Mouse (Mus musculus) hindbrain, postnatal 0 days (tissue): ENCODE measurements around the gene Gpr161. TPM values are rescaled to one million over a fixed set of nuclear protein-coding genes. Genes with fewer than 3 reads are reported as not detected.
"Not testable (repeated sequence)": the region's sequence is repeated elsewhere in the genome, so short reads cannot be mapped to it uniquely, and the experiment has no call there.

Source experiments
- ATAC-seq: fragments of 200-750 bp; cut with Nextera tagmentation; 2 replicates; pipeline ENCODE4 v1.8.0; 2017; ENCODE audit warnings: mild to moderate bottlenecking, moderate TSS enrichment, moderate library complexity
- DNase-seq: peaks from one replicate; pipeline ENCODE4 v3.0.0-alpha.2; 2015; ENCODE audit warnings: low spot score
- H3K27ac ChIP-seq: fragments of 300-500 bp; sonication (generic); 2 replicates; pipeline ENCODE4 v1.5.1; 2014; ENCODE audit warnings: mild to moderate bottlenecking
- H3K27me3 ChIP-seq: fragments of 300-500 bp; sonication (generic); 2 replicates; pipeline ENCODE4 v1.6.1; 2014; ENCODE audit warnings: low read length, mixed read lengths; ENCODE audit not compliant: insufficient read depth
- H3K36me3 ChIP-seq: fragments of 300-500 bp; sonication (generic); 2 replicates; pipeline ENCODE4 v1.6.1; 2014; ENCODE audit warnings: low read length, mixed read lengths; ENCODE audit not compliant: insufficient read depth
- H3K4me1 ChIP-seq: fragments of 300-500 bp; sonication (generic); 2 replicates; pipeline ENCODE4 v1.6.1; 2014; ENCODE audit warnings: antibody characterized with exemption, low read length, mixed read lengths; ENCODE audit not compliant: insufficient read depth
- H3K4me2 ChIP-seq: fragments of 300-500 bp; sonication (generic); 2 replicates; pipeline ENCODE4 v1.6.1; 2014; ENCODE audit warnings: low read depth, mild to moderate bottlenecking, low read length, moderate library complexity, mixed read lengths
- H3K4me3 ChIP-seq: fragments of 300-500 bp; sonication (generic); 2 replicates; pipeline ENCODE4 v1.5.1; 2014; ENCODE audit warnings: low read length
- H3K9ac ChIP-seq: fragments of 300-500 bp; sonication (generic); replicated peaks from 2 replicates; pipeline ENCODE4 v1.6.1; 2014; ENCODE audit warnings: mild to moderate bottlenecking, low read length, moderate library complexity, mixed read lengths
- H3K9me3 ChIP-seq: fragments of 300-500 bp; sonication (generic); 2 replicates; pipeline ENCODE4 v1.6.1; 2016; ENCODE audit warnings: low read length, mixed read lengths
- CTCF ChIP-seq: IDR thresholded peaks from 2 replicates; pipeline ENCODE4 v1.5.1; 2016; ENCODE audit warnings: antibody characterized with exemption, control low read depth, low read depth
- WGBS: fragments of 180-500 bp; shearing (Covaris S2); extraction: QIAGEN DNeasy Blood & Tissue Kit; methylation state at CpG from one replicate; pipeline ENCODE4 v1.1.7; 2014; 5-methylcytosine and 5-hydroxymethylcytosine counted together
- polyA plus RNA-seq: library from polyadenylated mRNA; unstranded; fragments of >200 nt; fragmentation: Nextera tagmentation; extraction: Ambion mirVana; gene quantifications from 2 replicates; pipeline ENCODE4 v1.2.1, GENCODE M21; 2015
- total RNA-seq: library from RNA; depleted of rRNA; stranded (reverse); fragments of >200 nt; gene quantifications from 2 replicates; pipeline ENCODE4 v1.2.3, GENCODE M21; 2014

The Gpr161 gene
- total and polyA plus RNA-seq, 2 experiments from 2014 or later: 2.1 to 52.0 TPM

GRCm38 (mm10) chr1:165327370-165327769 is 31.8 kb downstream of the Gpr161 start:
- no peak overlapping the region for H3K9ac ChIP-seq
- H3K4me3 ChIP-seq: no peak overlapping the region
- no peak overlapping the region for H3K27ac ChIP-seq
- no peaks in the 10 kb centered on the region for H3K27me3 ChIP-seq
- ATAC-seq: no peak
- 85% methylated on average over 2 of the region's 2 CpGs for WGBS
- no peaks in the 10 kb centered on the region for H3K9me3 ChIP-seq
- TF ChIP-seq CTCF: no peak
- H3K4me1 ChIP-seq: no peaks in the 10 kb centered on the region
- DNase-seq: no peak
- no peak overlapping the region for H3K4me2 ChIP-seq
- peaks cover 2% of the 10 kb centered on the region; the same call in 1 of the 2 replicates for H3K36me3 ChIP-seq

DNA sequence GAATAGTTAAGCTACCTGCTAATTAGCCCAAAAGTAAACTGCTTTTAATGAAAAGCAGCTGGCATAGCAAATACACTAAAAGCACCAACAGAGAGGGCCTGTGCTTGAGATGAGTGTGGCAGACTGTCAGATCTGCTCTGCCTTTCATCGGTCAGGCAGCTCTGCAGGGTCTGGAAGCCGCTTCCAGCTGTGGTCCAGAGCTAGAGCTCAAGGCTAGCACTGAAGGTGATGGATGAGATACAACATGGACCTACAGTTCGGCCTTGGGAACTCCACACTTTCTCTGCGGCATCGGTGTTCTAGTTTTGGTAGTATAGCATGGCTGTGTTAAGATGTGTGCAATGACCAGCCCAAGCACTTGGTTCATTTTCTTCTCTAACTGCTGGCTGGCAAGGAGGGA is 32.2 kb downstream of the Gpr161 start:
- no peak for DNase-seq
- WGBS: 78% methylated on average over 5 of the region's 5 CpGs

DNA sequence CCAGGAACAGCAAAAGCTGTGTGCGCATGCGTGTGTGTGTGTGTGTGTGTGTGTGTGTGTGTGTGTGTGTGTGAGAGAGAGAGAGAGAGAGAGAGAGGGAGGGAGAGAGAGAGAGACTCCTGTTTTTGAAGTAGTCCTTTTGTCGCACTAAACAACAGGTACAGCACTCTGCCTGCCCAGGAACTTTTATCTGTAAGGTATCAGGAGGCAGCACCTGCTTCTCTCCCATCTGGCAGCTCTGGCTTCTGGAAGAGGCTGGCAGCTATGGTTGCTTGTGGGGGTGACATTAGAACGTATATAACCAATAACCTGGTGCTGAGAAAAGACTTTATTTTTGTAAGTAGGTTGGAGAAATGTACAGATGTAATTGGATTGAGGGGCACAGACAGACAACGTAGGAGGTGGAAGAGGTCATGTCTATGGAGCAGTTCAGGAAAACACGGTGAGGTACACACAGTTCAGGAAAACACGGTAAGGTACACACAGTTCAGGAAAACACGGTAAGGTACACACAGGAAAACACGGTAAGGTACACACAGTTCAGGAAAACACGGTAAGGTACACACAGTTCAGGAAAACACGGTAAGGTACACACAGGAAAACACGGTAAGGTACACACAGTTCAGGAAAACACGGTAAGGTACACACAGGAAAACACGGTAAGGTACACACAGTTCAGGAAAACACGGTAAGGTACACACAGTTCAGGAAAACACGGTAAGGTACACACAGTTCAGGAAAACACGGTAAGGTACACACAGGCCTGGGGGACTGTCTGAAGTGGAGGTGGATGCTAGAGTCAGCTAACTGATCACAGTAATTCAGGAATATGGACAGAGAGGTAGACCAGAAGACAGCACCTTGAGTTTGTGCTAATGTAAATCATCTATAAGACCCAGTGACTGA is 33.0 kb downstream of the Gpr161 start:
- H3K27ac ChIP-seq, H3K27me3 ChIP-seq, ATAC-seq, H3K9me3 ChIP-seq, H3K9ac ChIP-seq, H3K4me1 ChIP-seq, H3K36me3 ChIP-seq, DNase-seq, H3K4me2 ChIP-seq, H3K4me3 ChIP-seq: not testable (repeated sequence)
- 93% methylated on average over 16 of the region's 17 CpGs for WGBS

More for the DNA sequence above, 32.2 kb downstream of the Gpr161 start:
- H3K9me3 ChIP-seq: no peaks in the 10 kb centered on the region
- no peak for TF ChIP-seq CTCF
- no peaks in the 10 kb centered on the region for H3K36me3 ChIP-seq
- H3K9ac ChIP-seq: no peak overlapping the region
- H3K4me3 ChIP-seq: no peak overlapping the region
- no peak overlapping the region for H3K27ac ChIP-seq
- H3K4me2 ChIP-seq: no peak overlapping the region
- ATAC-seq: no peak
- H3K4me1 ChIP-seq: no peaks in the 10 kb centered on the region
- H3K27me3 ChIP-seq: no peaks in the 10 kb centered on the region

DNA sequence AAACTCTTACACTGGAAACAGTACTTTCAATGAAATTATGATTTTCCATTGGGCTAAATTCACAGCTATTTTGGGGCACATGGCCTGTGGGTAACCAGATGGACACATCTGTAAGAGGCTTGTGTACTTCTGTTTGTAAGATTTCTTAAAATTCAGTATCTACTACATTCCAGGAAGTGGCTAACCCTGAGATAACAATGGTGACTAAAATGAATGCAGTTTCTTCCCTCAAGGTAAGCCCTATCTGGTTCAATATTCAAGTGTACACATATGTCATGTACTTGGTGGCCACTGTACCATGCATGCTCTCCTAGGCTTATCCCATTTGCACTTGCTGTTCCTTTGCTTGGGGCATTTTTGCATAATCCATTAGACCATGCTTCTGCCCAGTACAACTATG is 35.3 kb downstream of the Gpr161 start:
- H3K27ac ChIP-seq: no peak overlapping the region
- DNase-seq: no peak
- H3K4me1 ChIP-seq: no peaks in the 10 kb centered on the region
- ATAC-seq: no peak
- H3K9me3 ChIP-seq: no peaks in the 10 kb centered on the region
- no peak overlapping the region for H3K4me3 ChIP-seq
- H3K36me3 ChIP-seq: no peaks in the 10 kb centered on the region
- H3K4me2 ChIP-seq: no peak overlapping the region
- no peak for TF ChIP-seq CTCF
- H3K9ac ChIP-seq: no peak overlapping the region
- H3K27me3 ChIP-seq: no peaks in the 10 kb centered on the region

DNA sequence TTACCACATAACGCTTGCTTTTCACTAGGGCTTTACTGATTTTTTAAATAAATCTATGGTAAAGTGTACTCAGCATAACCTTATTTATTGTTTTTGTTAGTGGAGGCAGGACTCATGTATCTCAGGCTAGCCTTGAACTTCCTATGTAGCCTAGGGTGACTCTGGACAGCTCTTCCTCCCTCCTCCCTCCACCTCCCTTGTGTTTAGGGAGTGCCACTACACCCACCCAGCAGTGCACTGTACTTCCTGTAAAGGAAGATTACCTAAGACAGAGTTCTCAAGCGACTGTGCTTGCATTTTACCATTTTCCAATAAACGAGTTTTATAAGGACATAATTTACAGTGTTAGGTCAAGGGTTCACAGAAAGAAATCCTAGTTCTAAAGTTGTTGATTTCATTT is 37.2 kb downstream of the Gpr161 start:
- Histone ChIP-seq H3K27ac (no peak overlapping the region), H3K4me2 (no peak overlapping the region), H3K27me3 (no peaks in the 10 kb centered on the region), H3K4me3 (no peak overlapping the region), H3K9me3 (no peaks in the 10 kb centered on the region), H3K9ac (no peak overlapping the region), H3K36me3 (no peaks in the 10 kb centered on the region), H3K4me1 (no peaks in the 10 kb centered on the region)
- no peak for TF ChIP-seq CTCF
- no peak for DNase-seq
- 88% methylated on average over 3 of the region's 3 CpGs for WGBS
- ATAC-seq: no peak

DNA sequence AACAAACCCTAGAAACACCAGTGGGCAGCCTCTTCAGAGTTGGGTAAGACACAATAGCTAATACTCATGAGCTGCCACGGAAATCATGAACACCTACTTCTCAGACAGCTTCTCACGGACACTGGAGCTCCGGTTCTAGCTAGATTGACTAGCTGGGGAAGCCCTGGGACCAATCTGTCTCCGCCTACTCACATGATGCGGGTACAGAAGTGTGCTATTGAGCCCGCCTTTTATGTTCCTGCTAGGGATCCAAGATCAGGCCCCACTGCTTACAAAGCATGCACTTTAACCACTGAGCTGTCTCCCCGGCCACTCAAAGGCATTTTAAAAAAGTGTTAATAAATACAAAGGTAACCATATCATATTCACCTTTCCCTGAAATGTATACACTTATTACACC is 46.5 kb downstream of the Gpr161 start:
- Histone ChIP-seq H3K9ac (no peak overlapping the region), H3K9me3 (no peaks in the 10 kb centered on the region), H3K27me3 (no peaks in the 10 kb centered on the region), H3K27ac (no peak overlapping the region), H3K4me2 (no peak overlapping the region), H3K36me3 (no peaks in the 10 kb centered on the region), H3K4me1 (no peaks in the 10 kb centered on the region), H3K4me3 (no peak overlapping the region)
- no peak for TF ChIP-seq CTCF
- WGBS: 71% methylated on average over 7 of the region's 7 CpGs
- DNase-seq (no peak), ATAC-seq (no peak)

DNA sequence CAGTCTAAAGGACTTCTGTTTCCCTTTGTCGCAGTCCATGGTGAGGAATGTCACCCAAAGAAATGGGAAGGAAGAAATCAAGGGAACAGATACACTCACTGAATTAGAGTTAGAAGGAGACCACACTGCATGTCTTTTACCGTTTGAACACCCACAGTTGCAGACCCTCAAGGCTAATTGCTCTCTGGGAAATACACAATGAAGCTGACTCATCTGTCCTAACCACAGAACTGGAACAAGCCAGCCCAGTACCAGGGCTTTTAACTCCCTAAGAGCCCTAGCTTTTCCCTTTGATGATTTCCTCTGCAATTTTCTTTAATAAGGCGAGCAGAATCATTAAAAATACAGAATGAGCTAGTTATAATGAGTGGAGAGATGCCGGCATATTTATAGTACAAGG is 48.9 kb downstream of the Gpr161 start:
- Histone ChIP-seq H3K9ac (no peak overlapping the region), H3K9me3 (no peaks in the 10 kb centered on the region), H3K4me1 (no peaks in the 10 kb centered on the region), H3K4me3 (no peak overlapping the region), H3K36me3 (no peaks in the 10 kb centered on the region), H3K4me2 (no peak overlapping the region), H3K27me3 (no peaks in the 10 kb centered on the region), H3K27ac (0 out of 2 replicates have a peak overlapping the region, but pooled peaks have one; percentile 41)
- peak; percentile 19 for DNase-seq
- ATAC-seq: peak; percentile 70; the same call in 1 of the 2 replicates
- WGBS: 48% methylated on average over 4 of the region's 4 CpGs
- TF ChIP-seq CTCF: no peak
